Mouse (Mus musculus) left cerebral cortex, adult 2 months (tissue): ENCODE results near the gene Gata2. TPM values are rescaled to one million over a fixed set of nuclear protein-coding genes. Genes with fewer than 3 reads are reported as not detected.
A peak's percentile ranks its signal among the peaks of the same experiment; 100 is the strongest.
"Not testable (repeated sequence)": the region's sequence is repeated elsewhere in the genome, so short reads cannot be mapped to it uniquely, and the experiment has no call there.

ENCODE experiments used
- DNase-seq, 2 experiments: peaks; one replicate each; pipeline ENCODE4 v3.0.0; 2021 to 2022; ENCODE audit warnings: low spot score in 2 of 2, mixed read lengths in 1 of 2; ENCODE audit errors: extremely low spot score in 1 of 2
- H3K27ac ChIP-seq: fragments of 200-600 bp; 2 replicates; pipeline ENCODE4 v1.8.1; 2022
- H3K4me3 ChIP-seq: fragments of 200-600 bp; 2 replicates; pipeline ENCODE4 v1.8.1; 2022
- CTCF ChIP-seq: fragments of 200-600 bp; IDR thresholded peaks from 2 replicates; pipeline ENCODE4 v1.8.1; 2022; ENCODE audit warnings: antibody characterized with exemption, mild to moderate bottlenecking, moderate library complexity
- intact Hi-C: fragments of 180-260 bp; cut with DNase I; formaldehyde crosslinking; loops from one replicate; pipeline ENCODE4 v1.15.1; 2025
- long read RNA-seq, 2 experiments: library from polyadenylated mRNA; stranded (forward); transcript quantifications; one replicate each; pipeline ENCODE4 v2.0.0; 2021; ENCODE audit warnings: borderline mapping rate in 2 of 2
- total RNA-seq, 2 experiments: library from RNA; stranded (reverse); gene quantifications; 2 replicates each; pipeline ENCODE4 v1.2.3; 2021

Gene Gata2
- total RNA-seq: 1 to 10 TPM; 8.4 to 8.5 TPM
- long read RNA-seq, experiment 1, transcript Gata2-201 (6 exons, 3,571 nt): major isoform, 13 of 16 reads
- long read RNA-seq, experiment 1, partial matches to known transcripts: 0 of 16 reads
- long read RNA-seq, experiment 1, other reads (novel, unspliced or antisense): 3 of 16 reads
- long read RNA-seq, experiment 2, transcript Gata2-201 (6 exons, 3,571 nt): major isoform, 13 of 16 reads
- long read RNA-seq, experiment 2, partial matches to known transcripts: 0 of 16 reads
- long read RNA-seq, experiment 2, other reads (novel, unspliced or antisense): 3 of 16 reads

GRCm38 (mm10) chr6:88193433-88194052 lies at the start of gene Gata2:
TSS of gene Gata2 (plus strand) at chr6:88193891.
- no peak for DNase-seq
- no peak within 1 kb of the TSS for H3K27ac ChIP-seq
- peak within 1 kb of the TSS; percentile 28 for H3K4me3 ChIP-seq
- intact Hi-C loops: no loop called here
- no peak; the same call in 1 of the 2 replicates for TF ChIP-seq CTCF

GRCm38 (mm10) chr6:88145793-88146192 lies 47.9 kb upstream of the Gata2 start:
- no peak for DNase-seq

GRCm38 (mm10) chr6:88146576-88146975 lies 47.1 kb upstream of the Gata2 start:
- no peak overlapping the region for H3K27ac ChIP-seq
- no peak for TF ChIP-seq CTCF
- intact Hi-C loops: no loop called here
- no peak for DNase-seq
- H3K4me3 ChIP-seq: no peak overlapping the region

More at GRCm38 (mm10) chr6:88145793-88146192, 47.9 kb upstream of the Gata2 start:
- no peak overlapping the region for H3K27ac ChIP-seq
- intact Hi-C loops: no loop called here
- TF ChIP-seq CTCF: no peak
- H3K4me3 ChIP-seq: no peak overlapping the region

DNA sequence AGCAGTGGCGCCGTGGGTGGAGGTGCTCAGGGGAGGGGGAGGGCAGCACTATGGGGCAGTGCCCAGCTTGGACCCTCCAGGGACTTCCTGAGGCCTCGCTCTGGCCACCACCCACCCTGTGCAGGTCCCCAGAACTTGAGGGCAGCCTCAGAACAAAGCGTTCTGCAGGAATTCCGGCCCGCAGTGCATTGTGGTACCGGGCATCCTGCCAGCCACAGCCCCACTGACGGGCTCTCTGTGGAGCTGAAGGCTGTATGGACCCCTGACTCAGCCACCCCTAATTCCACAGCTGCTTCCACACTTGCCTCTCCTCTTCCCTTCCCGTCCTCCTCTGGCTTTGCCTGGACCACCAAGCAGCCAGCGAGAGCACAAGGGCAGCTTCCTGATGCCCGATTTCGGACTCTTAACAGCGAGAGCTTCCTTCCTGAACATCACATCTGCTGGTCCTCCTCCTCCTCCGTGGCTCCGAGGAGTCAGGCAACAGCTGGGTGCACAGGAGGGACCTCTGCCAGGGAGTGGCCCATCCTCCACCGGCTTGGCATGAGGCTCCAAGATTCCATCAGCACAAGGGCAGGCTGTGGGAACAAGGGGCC lies 46.2 kb upstream of the Gata2 start:
- no peak for TF ChIP-seq CTCF
- no peak overlapping the region for H3K27ac ChIP-seq
- DNase-seq: peak in 1 of 2 experiments; percentile 23
- intact Hi-C loops: no loop called here
- H3K4me3 ChIP-seq: no peak overlapping the region

GRCm38 (mm10) chr6:88151335-88151734 lies 42.4 kb upstream of the Gata2 start:
- no peak for DNase-seq
- H3K4me3 ChIP-seq: no peak overlapping the region
- no peak overlapping the region for H3K27ac ChIP-seq
- intact Hi-C loops: no loop called here
- TF ChIP-seq CTCF: peak; percentile 24

- no peak for DNase-seq
- Histone ChIP-seq H3K4me3 (no peak overlapping the region), H3K27ac (no peak overlapping the region)
- no peak for TF ChIP-seq CTCF
- intact Hi-C loops: no loop called here
These were observed 41.5 kb upstream of the Gata2 start for GRCm38 (mm10) chr6:88152127-88152705.

GRCm38 (mm10) chr6:88152979-88153378 lies 40.7 kb upstream of the Gata2 start:
- H3K4me3 ChIP-seq: no peak overlapping the region
- TF ChIP-seq CTCF: no peak
- H3K27ac ChIP-seq: no peak overlapping the region
- no peak for DNase-seq
- intact Hi-C loops: no loop called here

- intact Hi-C loops, DNase-seq, H3K27ac ChIP-seq, H3K4me3 ChIP-seq: not testable (repeated sequence)
These were observed 38.1 kb upstream of the Gata2 start for GRCm38 (mm10) chr6:88155614-88156013.

- intact Hi-C loops: no loop called here
- TF ChIP-seq CTCF: no peak
- no peak overlapping the region for H3K27ac ChIP-seq
- DNase-seq: no peak
- no peak overlapping the region for H3K4me3 ChIP-seq
These were observed 34.9 kb upstream of the Gata2 start for GRCm38 (mm10) chr6:88158790-88159189.

DNA sequence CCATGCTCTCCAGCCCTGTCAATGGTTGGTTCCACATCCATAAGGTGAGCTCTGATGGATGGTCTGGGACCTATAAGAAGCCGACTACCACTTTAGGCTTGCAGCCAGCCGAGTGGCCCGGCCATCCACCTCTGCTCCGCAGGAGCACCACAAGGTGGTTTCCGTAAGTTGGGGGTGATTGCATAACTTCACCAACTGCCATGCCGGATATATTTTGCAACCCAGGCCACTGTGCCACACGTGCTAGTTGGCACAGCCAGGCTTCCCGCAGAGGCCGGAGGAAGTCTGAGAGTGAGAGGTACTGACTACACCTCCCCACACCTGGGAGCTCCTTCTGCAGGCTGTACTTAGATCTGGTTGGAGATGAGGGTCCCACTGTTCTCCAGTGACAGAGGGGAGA lies 27.6 kb upstream of the Gata2 start:
- no peak for DNase-seq
- H3K4me3 ChIP-seq: no peak overlapping the region
- no peak overlapping the region for H3K27ac ChIP-seq
- intact Hi-C loops: no loop called here
- TF ChIP-seq CTCF: no peak

- no peak for TF ChIP-seq CTCF
- intact Hi-C loops: no loop called here
- no peak for DNase-seq
- H3K27ac ChIP-seq: no peak overlapping the region
- H3K4me3 ChIP-seq: no peak overlapping the region
These were observed 19.5 kb upstream of the Gata2 start for GRCm38 (mm10) chr6:88174191-88174590.

GRCm38 (mm10) chr6:88174676-88175075 lies 19.0 kb upstream of the Gata2 start:
- DNase-seq: no peak
- intact Hi-C loops: no loop called here
- TF ChIP-seq CTCF: no peak

More at GRCm38 (mm10) chr6:88174676-88175075, 19.0 kb upstream of the Gata2 start:
- H3K27ac ChIP-seq: no peak overlapping the region
- no peak overlapping the region for H3K4me3 ChIP-seq
